Mouse (Mus musculus) small intestine, adult 2 months (tissue): ENCODE results near the gene Narf.

Experiments used
- CTCF ChIP-seq: fragments of 200-500 bp; IDR thresholded peaks from 2 replicates; pipeline ENCODE4 v1.5.1; 2012; ENCODE audit warnings: low read depth, mild to moderate bottlenecking, control low read depth, inconsistent platforms, low read length, moderate library complexity, mixed read lengths; ENCODE audit not compliant: insufficient replicate concordance, insufficient read length; ENCODE audit errors: extremely low read depth
- POLR2A ChIP-seq: fragments of 200-500 bp; IDR thresholded peaks from 2 replicates; pipeline ENCODE4 v1.6.1; 2012; ENCODE audit warnings: low read depth, mild to moderate bottlenecking, control low read depth, inconsistent platforms, low read length, moderate library complexity

- TF ChIP-seq CTCF (no peak), POLR2A (no peak)
Observed at GRCm38 (mm10) chr11:121198622-121199021, 38.4 kb upstream of the Narf start.
